Mouse (Mus musculus) monocyte, adult 2 months (primary cell): ENCODE data around the gene Srsf7.

Experiments used
- DNase-seq, 2 experiments: peaks; one replicate each; pipeline ENCODE4 v3.0.0; 2022; ENCODE audit warnings: low spot score in 2 of 2, low read depth in 1 of 2

Gene Srsf7

DNA sequence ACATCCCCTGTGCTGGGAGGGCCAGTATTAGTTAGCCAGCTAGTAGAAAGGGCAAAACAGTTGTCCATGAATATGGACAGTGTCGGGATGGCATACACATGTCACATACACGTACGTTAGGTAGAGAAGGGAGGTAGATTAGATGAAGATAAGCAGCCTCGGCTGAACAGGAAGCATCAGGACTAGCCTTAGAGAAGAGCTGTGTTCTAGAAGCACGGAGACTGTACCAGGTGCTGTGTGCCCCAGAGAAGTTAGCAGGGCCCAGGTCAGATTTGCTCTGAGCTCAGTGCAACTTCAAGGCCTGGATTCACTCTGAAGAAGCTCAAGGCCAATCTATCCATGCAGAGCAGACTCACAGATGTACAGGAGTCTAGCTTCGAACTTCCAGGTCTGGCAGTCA lies 49.6 kb downstream of the Srsf7 start:
- no peak for DNase-seq

DNA sequence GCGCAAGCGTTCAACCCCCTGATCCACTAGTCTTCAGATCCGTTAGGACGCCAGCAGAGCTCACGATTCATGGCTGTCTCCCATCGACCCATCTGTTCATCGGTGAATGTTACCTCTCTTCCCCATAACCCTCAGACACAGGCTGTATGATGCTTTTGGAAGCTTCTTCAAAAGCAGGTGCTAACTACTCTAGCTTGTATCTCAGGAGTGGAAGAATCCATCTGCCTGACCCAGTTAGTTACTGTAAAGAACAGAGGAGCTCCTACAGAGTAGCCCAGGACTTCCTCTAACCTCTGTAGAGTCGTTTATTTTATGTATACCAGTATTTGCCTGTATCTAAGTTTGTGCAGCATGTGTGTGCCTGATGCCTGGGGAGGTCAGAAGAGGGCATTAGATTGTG lies 50.2 kb downstream of the Srsf7 start:
- DNase-seq = no peak

DNA sequence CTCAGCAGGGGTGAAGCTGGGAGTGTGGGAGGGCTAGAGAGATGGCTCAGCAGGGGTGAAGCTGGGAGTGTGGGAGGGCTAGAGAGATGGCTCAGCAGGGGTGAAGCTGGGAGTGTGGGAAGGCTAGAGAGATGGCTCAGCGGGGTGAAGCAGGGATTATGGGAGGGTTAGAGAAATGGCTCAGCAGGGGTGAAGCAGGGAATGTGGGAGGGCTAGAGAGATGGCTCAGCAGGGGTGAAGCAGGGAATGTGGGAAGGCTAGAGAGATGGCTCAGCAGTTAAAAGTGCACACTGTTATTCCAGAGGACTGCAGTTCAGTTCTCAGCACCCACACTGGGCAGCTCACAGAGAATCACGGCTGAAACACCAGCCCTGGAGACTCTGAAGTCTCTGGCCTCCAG lies 53.5 kb downstream of the Srsf7 start:
- DNase-seq = no peak

DNA sequence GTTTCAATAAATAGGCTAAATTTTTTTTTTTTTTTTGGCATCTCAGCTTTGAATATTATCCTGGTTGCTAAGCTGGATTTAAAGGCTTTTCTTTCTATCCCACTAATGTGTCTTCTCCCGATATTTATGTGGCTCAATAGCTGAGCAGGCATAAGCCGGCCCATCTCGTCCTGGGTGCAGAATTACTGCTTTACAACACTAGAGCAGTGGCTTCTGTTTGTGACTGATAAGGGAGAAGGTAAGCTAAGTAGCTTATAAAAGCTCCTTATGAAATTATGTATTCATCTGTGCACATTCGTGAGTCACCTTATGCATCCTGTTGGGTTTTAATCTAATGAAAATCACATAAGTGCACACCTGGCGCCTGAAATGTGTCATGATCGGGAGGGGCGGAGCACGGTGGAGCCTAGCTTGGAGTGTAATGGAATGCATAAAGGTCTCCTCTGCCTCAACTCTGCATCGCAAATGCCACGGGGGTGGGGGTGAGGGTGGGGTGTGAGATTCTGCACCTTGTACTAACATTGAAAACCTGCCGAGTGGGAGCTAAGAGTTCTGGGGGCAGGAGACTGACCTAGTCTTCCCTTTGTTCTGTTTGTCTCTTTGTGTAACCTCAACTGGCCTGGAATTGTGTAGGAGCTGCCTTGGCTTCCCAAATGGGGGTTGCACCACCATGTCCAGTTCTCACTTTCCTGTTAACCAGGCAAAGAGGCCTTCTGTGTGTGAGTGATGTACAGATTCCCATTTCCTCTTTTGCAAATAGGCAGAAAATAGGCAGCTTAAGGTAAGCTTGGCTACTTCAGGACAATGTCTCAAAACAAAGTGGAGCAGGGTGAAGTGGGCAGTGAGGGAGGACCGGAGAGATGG lies 54.1 kb downstream of the Srsf7 start:
- no peak for DNase-seq

DNA sequence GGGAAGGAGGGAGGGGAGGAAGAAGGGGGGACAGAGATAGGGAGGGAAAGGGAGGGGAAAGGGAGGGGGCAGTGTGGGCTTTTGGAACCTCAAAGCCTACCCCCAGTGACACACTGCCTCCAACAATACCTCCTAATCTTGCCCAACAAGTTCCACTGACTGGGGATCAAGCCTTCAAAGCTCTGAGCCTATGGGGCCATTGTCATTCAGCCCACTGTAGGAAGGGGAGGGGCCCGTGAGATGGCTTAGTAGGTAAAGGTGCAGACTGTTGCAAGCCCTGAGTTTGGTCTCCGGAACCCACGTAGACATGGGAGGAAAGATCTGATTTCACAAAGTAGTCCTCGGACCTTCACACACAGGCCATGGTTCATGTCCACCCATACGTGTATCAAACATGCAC lies 55.8 kb downstream of the Srsf7 start:
- DNase-seq = no peak
